Mouse (Mus musculus) myocyte (in vitro differentiated cells): ENCODE data around the gene Cebpb.

Experiments
- CEBPB ChIP-seq: IDR thresholded peaks from 2 replicates; pipeline ENCODE4 v1.6.1; 2011; ENCODE audit warnings: mild to moderate bottlenecking, moderate library complexity; ENCODE audit not compliant: poor library complexity, insufficient read depth, severe bottlenecking
- E2F4 ChIP-seq: IDR thresholded peaks from one replicate; pipeline ENCODE4 v1.6.1; 2011; ENCODE audit warnings: mild to moderate bottlenecking, control low read depth, moderate library complexity; ENCODE audit not compliant: insufficient read depth
- MAX ChIP-seq: IDR thresholded peaks from one replicate; pipeline ENCODE4 v1.6.1; 2011; ENCODE audit warnings: low read depth, mild to moderate bottlenecking, control low read depth
- MYOD1 ChIP-seq, 3 experiments: IDR thresholded peaks; one replicate each; pipeline ENCODE4 v1.6.1; 2011; ENCODE audit warnings: control low read depth in 2 of 3, low read depth in 2 of 3, mild to moderate bottlenecking in 2 of 3, moderate library complexity in 1 of 3; ENCODE audit not compliant: insufficient read length in 2 of 3, control insufficient read depth in 1 of 3
- MYOG ChIP-seq, 3 experiments: IDR thresholded peaks; one replicate each; pipeline ENCODE4 v1.6.1; 2011; ENCODE audit warnings: control low read depth in 2 of 3, low read depth in 2 of 3, mild to moderate bottlenecking in 2 of 3; ENCODE audit not compliant: insufficient read length in 2 of 3, control insufficient read depth in 1 of 3, insufficient read depth in 1 of 3
- POLR2A ChIP-seq: IDR thresholded peaks from one replicate; pipeline ENCODE4 v1.6.1; 2011; ENCODE audit warnings: low read depth, mild to moderate bottlenecking, control low read depth, moderate library complexity; ENCODE audit not compliant: insufficient read length
- POLR2AphosphoS2 ChIP-seq: IDR thresholded peaks from one replicate; pipeline ENCODE4 v1.6.1; 2011; ENCODE audit warnings: low read depth, control low read depth; ENCODE audit not compliant: insufficient read length
- REST ChIP-seq: IDR thresholded peaks from one replicate; pipeline ENCODE4 v1.6.1; 2011; ENCODE audit warnings: mild to moderate bottlenecking, control low read depth, moderate library complexity; ENCODE audit not compliant: insufficient read depth, insufficient read length
- SRF ChIP-seq: IDR thresholded peaks from one replicate; pipeline ENCODE4 v1.6.1; 2011; ENCODE audit warnings: low read depth; ENCODE audit not compliant: control insufficient read depth, insufficient read length
- TCF12 ChIP-seq: IDR thresholded peaks from one replicate; pipeline ENCODE4 v1.6.1; 2011; ENCODE audit warnings: mild to moderate bottlenecking, control low read depth; ENCODE audit not compliant: poor library complexity, insufficient read depth, severe bottlenecking
- TCF3 ChIP-seq: IDR thresholded peaks from one replicate; pipeline ENCODE4 v1.6.1; 2011; ENCODE audit warnings: low read depth, control low read depth; ENCODE audit not compliant: insufficient read length
- USF1 ChIP-seq: IDR thresholded peaks from one replicate; pipeline ENCODE4 v1.6.1; 2011; ENCODE audit warnings: low read depth, mild to moderate bottlenecking, control low read depth, moderate library complexity

GRCm38 (mm10) chr2:167692831-167693230, 4.1 kb downstream of the Cebpb start:
- TF ChIP-seq POLR2A (peak; percentile 42), USF1 (no peak), MAX (no peak), REST (no peak), CEBPB (no peak), E2F4 (no peak), POLR2AphosphoS2 (peak; percentile 60), TCF12 (no peak), MYOG (IDR thresholded peaks at IDR 0.05; ENCODE audit: control insufficient read depth in 1 of 3, insufficient read depth in 1 of 3, insufficient read length in 2 of 3, low read depth in 2 of 3) (no peak), SRF (no peak), TCF3 (no peak), MYOD1 (IDR thresholded peaks at IDR 0.05; ENCODE audit: control insufficient read depth in 1 of 3, insufficient read length in 2 of 3, low read depth in 2 of 3) (no peak)
